Mouse (Mus musculus): ENCODE data around the gene Cps1.

Gene Cps1

DNA sequence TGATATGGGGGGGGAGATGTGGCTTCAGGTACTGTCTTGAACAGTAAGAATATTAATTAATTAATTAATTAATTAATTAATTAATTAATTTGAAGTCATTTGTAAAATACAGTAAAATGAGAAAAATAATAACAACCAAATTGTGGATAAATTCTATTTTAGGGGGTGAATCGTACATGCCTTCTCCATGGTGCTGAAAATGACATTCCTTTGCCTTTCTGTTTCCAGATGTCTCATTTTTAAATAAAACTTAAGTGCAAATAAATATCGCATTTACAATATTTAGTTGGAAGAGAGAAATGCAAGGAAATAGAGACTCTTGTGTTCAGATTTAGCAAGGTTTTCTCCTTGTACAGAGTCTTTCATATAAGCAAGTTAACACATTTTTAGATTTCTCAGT, 112.0 kb downstream of the Cps1 start:
- DNase-seq (ENCODE audit: low spot score in 2 of 2) = no peak

DNA sequence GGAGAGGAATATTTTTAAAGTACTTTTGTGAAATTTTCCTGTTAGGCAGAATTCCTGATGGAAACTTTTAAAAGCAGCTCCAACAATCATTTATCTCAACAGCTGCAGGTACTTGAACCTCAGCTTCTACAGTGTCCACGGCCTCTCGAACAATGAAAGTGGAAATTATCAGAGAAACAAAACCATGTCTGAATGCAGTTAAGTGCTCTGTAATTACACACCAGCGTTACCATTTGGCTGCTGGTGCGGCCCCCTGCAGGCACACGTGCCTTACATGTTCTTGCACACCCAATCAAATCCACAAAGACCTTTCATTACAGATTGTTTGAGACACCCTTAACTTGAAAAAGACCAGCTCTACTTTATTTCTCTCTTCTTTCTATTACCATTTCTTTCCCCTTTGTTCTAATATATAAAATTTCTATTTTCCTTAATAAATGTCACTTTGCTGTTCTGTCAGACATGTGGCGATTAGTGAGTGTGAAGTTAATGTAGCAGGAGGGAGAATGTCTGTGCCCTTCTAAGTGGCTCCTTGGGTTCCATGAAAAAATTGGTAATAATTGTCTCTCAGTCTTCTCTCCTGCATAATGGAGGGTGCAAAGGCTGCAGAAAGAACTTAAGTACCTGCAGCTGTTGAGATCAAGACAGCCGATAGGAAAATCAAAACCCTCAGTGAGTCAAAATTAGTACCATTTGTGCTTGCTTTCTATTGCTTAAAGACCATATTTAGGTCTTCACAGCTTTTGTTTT, 112.8 kb downstream of the Cps1 start:
- no peak for DNase-seq (ENCODE audit: low spot score in 2 of 2)

DNA sequence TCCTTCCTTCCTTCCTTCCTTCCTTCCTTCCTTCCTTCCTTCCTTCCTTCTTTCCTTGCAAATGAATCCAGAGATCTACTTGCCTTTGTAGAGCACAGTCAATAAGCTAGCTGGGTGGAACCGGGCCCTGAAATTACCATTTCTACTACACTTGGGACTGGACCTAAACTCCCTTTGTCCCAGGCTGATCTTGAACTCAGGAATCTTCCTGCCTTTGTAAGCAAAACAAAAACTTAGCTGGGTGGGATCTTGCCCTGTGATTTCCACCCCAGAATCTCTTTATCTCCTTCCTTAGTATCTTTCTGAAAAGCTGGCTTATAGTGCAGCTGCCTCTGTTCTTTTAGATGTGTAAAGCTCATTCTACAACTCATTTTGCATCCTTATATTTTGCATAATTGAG, 115.6 kb downstream of the Cps1 start:
- DNase-seq (ENCODE audit: low spot score in 2 of 2) = no peak

DNA sequence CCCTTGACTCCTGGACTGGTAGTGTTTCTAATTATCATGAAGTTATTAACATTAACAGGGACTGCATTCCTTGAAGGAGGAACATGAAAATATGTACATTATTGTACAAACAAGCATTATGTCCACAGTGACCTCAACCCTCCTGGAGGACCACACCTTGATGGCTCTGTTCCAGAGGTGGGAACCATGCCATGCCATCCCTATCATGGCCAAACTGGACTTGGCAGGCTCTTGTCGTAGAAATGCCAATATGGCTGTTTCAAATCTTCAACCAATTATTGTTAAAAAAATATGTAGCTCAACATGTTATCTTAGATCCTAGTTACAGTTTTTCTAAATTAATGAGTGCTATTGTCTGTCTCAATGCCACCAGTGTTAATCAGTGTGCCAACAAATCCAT, 116.1 kb downstream of the Cps1 start:
- DNase-seq (ENCODE audit: low spot score in 2 of 2) = no peak

DNA sequence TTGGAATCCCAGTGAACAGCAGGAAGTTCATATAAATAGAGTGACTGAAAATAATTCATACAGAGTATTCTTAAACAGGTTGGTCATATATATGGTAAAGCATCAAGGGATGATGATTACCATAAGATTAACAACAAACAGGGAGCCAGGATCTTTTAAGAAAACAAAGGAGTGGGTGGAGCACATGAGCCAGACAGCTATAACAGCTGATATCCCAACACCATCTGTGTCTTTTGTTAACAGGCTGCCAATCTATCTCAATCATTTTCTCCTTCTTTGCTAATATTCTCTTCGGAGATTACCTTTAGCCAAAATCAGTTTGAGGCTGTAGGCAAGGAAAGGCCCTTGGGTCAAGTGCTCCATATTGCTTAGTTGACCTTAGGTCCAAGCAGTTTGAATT, 142.4 kb downstream of the Cps1 start:
- DNase-seq (ENCODE audit: low spot score in 2 of 2) = no peak

DNA sequence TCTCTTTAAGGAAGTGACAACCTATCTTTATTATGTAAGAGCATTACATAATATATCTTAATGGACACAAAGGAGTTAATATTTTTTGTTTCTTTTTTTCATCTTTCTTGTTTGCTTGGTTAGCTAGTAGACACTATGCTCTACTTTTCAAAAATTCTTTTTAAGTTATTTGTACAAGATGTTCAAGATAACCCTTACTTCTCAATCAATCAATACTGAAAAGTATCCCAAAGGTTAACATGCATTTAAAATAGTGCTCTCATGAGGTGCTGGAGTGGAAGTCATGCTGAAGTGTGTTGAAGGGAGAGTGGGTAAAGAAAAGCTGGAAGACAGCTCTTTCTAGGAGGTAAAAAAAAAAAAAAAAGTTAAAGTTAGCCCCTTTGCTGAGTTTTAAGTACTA, 145.1 kb downstream of the Cps1 start:
- DNase-seq (ENCODE audit: low spot score in 2 of 2) = no peak

DNA sequence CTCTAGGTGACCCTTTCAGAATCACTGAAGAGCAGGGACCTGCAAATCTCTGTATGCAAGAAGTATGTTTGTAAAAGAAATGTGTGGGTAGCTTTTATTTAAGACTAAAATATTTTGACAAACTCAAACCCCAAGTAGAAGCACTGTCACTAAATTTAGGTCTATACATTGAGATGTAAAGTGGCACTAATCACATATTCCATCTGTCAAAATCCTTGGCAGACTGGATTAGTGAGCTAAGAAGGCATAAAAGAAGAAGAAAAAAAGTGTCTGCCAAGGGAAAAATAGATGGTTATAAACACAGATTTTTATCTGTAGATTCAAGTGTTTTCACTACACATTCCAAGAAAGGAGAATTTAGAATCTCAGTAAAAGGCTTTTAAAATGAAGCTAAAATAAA, 145.6 kb downstream of the Cps1 start:
- DNase-seq (ENCODE audit: low spot score in 2 of 2) = no peak

DNA sequence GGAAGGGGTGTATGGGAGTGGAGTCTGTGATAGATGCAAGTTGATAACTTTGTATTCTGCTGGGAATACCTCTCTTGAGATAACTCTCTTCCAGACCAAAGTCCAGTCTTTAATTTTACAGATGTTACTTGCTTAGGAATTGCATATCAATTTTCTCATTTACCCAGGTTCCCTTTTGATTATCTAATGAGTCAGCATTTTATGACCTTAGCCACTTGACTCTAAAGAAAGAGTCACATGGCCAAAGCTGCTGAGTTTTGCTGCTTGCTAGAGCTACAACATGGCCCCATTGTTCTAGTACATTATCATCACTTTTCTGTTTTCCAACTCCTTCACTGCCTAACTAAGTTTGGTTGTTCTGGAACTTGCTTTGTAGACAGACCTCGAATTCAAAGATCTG, 153.4 kb downstream of the Cps1 start:
- no peak for DNase-seq (ENCODE audit: low spot score in 2 of 2)
